Mouse (Mus musculus) adrenal gland, postnatal 10 days (tissue): Measurements from ENCODE around the gene Ccdc65. TPM values are rescaled to one million over a fixed set of nuclear protein-coding genes. Genes with fewer than 3 reads are reported as not detected.

Experiments used
- DNase-seq: peaks from one replicate; pipeline ENCODE4 v3.0.0; 2021; ENCODE audit warnings: mixed read lengths
- long read RNA-seq, 2 experiments: library from polyadenylated mRNA; stranded (forward); transcript quantifications; one replicate each; pipeline ENCODE4 v2.0.0; 2021
- total RNA-seq, 2 experiments: library from RNA; stranded (reverse); gene quantifications; 2 replicates each; pipeline ENCODE4 v1.2.3; 2021

Gene Ccdc65
- under 1 TPM; 0.61 to 0.63 TPM for total RNA-seq
- long read RNA-seq, experiment 1, result 0 reads
- long read RNA-seq, experiment 2, result 0 reads

DNA sequence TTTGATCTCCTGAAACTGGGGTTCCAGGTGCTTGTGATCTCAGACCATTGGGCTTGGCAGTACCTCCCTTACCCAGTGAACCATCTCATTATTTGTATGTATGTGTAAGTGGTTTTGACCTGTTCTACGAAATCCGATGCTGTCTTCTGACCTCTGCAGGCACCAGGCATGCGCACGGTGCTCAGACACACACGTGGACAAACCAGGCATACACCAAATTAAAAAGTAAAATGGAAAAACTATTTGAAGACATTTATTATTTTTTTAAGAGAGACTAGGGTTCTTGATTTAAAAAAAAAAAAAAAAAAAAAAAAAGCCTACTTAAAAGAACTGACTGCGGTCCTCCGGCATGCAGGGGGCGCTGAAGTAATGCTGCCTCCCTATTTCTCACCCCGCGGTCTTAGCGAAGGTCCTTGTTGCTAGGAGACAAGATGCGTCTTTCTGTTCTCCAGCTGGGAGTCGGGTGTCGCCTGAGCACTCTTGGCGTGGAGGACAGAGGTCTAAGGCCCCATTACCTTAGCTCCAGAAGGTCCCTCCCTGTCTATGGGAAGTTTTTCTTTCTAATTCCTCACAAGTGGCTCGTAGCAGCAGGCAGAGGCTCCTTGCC lies at the start of gene Ccdc65:
Ccdc65 (plus strand) TSS at position 442 of the 607 bp plus-strand sequence.
- DNase-seq, result peak; percentile 89

DNA sequence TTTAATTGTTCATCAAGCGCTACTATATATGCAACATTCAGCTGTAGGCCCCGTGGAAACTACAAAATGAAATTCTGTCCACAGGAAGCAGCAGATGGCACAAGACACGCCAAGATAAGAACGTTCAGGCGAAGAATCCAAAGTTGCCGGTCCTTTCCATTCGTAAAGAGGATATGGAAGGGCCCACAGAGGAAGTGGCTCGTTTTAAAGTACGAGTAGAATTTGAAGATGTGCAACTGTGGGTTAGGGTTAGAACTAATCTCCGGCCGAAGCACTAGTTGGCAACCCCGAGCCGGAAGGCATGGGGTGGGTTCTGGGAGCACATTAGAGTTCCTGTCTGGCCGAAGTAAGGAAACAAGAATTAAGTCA lies 45.8 kb upstream of the Ccdc65 start:
- no peak for DNase-seq

DNA sequence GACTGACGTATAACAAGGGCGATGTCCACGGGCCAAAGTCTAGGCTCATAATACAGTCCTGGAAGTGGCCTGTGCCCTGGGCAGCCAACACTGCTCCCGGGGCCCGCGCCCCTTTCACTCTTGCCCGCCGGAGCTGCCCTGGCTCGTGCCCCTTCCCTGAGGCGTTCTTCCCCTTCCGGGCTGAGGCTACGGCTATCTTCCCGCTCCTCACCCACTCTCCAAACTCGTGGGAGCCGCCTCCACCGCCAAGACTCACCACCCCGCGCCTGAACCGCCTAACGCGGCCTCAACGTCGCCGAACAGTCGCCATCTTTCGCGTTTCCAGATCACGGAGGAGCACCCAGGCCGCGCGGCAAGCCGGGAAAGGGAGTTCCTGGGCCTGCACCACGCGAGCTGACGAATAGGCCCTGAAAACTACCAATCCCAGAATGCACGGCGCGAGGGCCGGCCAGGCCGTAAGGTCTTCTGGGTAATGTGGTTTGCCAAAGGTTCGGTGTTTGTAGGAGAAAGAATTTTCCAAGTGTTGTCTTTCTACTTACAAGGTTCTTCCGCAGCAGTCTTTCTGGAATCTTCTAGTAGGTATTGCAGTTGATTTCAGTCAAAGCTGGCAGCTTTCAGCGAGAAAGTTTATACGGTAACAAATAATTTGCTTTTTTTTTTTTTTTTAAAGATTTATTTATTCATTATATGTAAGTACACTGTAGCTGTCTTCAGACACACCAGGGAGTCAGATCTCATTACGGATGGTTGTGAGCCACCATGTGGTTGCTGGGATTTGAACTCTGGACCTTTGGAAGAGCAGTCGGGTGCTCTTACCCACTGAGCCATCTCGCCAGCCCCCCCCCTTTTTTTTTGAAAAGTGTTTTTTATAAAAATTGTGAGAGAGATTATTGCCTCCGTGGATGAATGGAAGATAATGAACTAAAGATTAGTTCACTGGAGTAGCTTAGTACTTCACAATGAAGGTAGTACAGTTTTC lies 45.2 kb upstream of the Ccdc65 start, which contains the start of gene Ddx23:
Ddx23 (minus strand) TSS at position 328 of the 979 bp plus-strand sequence.
- peak; percentile 95 for DNase-seq

DNA sequence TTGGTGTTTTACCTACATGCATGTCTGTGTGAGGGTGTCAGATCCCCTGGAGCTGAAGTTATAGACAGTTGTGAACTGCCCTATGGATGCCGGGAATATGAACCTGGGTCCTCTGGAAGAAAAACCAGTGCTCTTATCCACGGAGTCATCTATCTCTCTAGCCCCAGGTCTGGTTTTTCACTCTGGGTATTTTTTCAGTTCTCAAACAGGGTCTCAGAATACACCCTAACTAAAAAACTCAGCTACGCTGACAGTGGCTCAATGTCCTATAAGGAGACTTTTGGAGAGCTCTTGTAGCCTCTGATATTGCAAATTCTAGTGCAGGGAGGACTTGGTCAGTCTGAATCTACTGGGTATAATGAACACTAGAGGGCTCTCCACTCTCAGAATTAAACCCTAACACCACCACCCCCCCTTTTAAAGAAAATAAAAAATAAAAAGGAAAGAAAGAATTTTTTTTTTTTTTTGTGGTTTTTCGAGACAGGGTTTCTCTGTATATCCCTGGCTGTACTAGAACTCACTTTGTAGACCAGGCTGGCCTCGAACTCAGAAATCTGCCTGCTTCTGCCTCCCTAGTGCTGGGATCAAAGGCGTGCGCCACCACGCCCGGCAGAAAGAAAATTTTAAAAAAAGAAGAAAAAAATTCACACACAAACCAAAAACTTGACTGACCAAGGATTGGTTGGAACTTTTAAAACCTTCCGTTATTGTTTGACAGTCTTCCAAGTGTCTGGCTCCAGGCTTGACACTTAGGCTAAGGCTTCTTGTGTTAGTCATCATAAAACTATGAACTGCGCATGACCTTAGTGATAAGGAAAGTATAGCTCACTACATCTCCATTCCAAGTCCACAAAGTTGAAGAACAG lies 43.7 kb upstream of the Ccdc65 start:
- DNase-seq, result no peak

DNA sequence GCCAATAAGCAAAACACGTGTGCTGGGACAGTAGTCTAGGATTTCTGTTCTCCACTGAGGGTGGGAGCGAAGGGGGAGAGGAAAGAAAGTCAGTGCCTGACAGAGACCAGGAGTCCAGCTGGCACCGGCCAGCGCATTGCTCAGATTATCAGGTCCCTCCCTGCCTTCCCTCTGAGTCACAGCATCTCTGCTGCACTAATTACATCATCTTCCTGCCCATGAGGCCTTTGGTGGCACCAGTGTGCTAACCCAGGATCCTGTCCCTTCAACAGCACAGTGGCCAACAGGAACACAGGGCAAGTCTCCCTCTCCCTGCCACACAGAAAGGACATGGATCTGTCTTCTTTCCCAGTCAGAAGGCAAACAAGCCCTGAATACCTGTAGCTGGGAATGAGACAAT lies 35.4 kb upstream of the Ccdc65 start:
- peak; percentile 51 for DNase-seq

DNA sequence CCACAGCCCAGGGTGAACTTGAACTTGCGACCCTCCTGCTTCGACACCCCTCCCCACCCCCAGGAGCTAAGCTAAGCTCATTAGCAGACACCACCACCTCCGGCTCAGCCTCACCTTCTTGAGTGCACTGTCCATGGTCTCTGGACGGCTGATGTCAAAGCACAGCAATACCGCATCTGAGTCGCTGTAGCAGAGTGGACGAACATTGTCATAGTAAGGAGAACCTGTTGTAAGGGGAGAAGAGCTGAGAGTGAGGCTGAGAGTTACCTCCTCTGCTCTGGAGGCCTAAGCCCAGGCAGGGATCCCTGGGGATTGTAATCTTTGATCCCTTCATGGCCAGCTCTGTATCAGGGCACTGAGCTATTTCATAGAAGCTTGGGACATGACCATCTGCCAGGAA lies 34.3 kb upstream of the Ccdc65 start:
- no peak for DNase-seq

DNA sequence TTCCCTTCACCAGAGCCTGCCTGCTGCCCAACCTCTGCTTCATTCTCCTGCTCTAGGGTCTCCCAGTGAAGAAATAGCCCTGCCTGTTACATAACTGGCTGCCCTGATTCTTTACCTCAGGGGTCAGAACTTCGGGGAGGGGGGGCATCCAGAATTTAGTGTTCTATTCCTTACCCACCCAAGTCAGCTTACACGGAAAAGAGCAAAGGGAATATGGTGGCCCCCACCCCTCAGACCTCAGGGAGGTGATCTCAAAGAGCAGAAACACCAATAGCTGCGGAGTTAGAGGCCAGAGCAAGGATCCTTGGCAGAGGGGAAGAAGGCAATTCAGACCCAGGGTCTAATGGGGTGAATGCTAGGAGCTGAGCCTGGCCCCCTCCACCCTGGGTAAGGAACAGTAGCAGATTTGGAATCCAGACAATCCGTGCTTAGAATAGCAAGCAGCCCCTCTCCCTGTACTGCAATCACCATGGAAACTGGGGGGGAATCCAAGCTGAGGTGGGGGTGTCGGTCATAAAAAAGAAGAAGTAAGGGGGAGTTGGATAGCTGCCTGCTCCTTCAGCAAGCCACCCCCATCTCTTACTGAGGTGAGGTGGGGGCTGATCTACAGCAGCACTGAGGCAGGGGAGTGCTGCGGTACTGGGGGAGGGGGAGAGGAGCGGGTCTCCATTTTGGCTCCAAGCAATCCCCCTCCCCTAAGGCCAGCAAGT lies 33.6 kb upstream of the Ccdc65 start:
- no peak for DNase-seq

DNA sequence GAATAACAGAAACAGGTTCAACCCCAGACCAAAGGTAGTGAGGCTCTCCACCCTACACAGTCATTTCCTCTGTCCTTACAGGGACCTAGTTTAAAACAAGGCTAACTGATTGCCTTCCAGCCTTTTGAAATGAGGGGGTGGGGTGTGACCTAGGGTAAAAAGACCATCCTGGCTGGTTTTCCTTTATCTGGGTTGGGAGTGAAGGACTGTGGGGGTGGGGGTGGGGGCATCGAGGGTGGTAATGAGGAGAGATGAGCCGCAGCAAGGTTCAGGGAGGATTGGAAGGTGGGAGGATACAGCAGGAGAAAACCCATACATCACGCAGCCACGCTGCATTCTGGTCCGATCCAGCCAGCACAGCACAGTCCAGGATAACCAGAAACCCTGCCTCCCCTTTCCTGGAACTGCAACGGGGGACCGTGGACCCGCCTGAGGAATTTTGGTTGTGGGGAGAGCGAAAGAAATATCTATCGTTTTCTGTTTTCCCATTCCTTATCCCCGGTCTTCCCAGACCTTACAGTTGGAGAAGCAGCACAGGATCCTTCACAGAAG lies 32.9 kb upstream of the Ccdc65 start:
- DNase-seq, result no peak

DNA sequence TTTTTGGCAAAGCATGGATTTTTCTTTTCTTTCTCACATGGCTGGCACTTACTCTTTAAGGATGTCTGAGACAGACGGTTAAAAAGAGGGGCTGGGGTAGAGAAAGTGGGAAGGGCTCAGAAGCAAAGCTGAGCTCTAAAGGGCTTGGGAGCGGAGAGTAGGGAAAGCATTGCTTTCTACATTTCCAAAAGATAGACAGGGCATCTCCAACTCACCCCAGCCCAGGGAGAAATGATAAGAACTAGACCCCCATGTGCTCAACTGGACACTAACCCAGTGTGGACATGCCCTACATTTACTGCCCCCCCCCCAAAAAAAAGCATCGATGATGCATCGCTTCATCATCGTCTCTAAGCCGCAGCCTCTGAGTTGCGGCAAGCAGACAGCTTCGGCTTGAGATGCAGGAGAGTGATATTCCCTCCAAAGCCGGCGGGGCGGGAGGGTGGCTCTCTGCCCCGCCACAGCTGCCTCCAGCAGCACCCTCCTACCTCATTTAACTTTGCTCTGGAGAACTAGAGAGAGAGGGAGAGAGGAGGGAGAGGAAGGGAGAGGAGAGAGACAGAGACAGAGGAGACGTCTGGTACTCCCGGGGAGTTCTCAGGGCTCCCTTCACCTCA lies 32.3 kb upstream of the Ccdc65 start:
- DNase-seq, result no peak

DNA sequence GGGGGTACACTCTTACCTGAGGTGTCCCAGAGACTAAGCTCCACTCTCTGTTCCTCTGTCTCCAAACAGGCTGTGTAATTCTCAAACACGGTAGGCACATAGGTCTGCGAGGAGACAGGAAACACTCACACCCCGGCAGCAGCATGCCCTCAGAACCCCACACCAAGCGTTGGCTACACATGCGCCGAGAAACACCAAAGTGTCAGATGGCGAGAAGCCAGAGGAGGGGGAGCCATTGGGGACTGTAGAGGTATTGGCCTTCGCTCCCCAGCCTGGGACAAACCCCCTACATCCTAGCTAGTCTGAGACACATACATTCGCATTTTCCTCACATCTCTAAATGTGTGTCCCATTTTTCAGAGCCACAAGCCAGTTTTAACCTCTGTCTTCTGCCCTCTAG lies 31.5 kb upstream of the Ccdc65 start:
- no peak for DNase-seq

DNA sequence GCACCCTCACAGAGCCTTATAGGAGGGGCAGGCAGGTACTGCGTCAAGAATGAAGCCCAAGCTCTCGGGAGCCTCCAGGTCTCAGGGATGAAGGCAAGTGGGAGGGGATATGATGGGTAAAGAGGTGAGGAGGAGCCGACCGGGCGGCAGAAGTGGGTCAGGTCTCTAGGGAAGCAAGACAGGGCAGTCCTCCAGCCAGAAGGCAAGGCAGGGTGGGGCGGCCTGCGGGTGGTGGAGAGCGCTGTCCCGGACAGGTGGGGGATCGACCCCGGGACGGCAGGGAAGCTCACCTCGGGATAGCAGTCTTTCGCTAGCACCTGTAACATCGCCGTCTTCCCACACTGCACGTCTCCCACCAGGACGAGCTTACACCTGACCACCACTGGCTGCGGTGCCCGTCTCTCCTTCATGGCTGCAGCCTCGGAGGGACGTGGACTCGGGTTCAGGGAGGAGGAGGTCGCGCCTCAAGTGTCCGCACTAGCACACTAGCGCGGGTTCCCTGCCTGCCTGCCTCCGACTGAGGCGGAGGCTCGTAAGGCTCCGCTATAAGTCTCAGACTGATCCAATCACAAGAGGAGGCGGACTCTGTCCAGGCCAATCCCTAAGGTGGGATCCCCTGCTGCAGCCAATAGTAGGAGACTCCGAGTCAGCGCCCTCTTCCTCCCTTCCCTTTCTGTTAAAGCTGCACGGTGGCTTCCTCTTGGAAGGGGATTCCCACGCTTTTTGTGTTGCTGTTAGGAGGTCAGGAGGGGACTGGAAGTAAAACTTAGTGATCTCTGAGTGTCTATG lies 30.9 kb upstream of the Ccdc65 start, which contains the start of gene Rnd1:
Rnd1 (minus strand) TSS at position 522 of the 789 bp plus-strand sequence.
- peak; percentile 89 for DNase-seq

DNA sequence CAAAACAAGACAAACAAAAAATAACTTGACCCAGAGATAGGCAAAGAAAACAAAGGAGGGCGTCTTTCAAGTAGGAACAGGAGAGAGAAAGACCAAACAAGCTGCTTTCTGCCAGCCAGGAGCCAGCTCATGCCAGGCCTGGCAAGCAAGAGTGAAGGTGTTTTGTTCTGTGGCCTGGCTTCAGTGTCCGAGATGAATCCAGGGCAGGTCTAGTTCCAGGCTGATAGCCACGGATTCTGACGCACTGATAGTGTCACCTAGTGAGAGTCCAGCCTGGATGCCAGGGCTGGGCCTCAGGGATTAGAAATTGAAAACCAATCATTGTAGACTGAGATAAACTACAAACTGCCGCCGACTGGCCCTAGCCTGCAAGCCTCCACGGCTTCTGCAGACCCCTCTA lies 30.0 kb upstream of the Ccdc65 start:
- DNase-seq, result no peak

DNA sequence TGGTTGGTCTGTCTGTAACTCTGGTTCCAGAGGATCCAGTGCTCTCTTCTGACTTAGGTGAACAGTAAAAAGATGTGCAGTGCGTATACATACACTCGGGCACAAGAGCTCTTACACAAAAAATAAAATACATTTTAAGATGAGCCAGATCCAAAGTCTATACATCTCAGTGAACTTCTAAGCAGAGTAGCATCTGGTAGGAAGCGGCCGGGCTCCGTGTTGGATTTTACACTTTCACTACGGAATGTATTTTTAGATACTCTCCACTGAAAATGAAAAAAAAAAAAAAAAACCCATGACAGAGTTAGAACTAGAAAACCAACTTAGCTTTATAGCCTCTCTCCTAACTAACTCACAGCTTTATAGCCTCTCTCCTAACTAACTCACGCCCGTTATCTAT lies 27.3 kb upstream of the Ccdc65 start:
- no peak for DNase-seq

DNA sequence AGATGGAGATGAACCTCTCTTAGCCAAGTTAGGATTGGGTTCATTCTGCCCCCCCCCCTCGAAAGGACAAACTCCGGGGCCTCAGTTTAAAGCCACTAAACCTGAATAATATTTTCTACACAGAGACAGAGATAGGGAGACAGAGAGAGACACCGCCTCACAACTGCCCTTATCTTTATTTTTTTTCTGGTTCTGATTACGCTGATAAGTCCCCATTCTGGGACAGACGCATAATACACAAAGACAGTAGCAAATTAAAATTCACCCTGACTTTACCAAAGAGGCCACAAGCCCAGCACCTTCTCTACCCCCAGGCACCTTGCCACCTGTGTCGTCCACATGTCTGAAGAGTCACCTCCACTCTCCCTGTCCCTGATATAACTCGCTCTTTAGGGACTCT lies 26.4 kb upstream of the Ccdc65 start:
- no peak for DNase-seq

DNA sequence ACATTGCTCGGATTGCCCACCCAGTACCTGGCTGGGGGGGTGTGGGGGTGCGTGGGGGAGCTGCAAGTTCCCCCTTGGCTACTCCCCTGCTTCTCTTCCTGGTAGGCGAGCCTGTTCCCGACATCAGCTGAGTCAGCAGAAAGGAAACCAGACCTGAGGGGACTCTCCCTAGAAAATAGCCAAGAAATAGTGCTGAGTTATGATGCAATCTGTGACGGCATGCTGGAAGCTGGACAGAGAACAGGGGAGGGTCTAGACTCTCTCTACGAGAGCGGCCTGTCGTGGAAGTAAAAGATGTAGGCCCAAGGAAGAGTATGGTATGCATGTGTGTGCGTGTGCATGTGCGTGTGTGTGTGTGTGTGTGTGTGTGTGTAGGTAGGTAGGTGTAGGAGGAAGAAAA lies 24.8 kb upstream of the Ccdc65 start:
- peak; percentile 11 for DNase-seq

DNA sequence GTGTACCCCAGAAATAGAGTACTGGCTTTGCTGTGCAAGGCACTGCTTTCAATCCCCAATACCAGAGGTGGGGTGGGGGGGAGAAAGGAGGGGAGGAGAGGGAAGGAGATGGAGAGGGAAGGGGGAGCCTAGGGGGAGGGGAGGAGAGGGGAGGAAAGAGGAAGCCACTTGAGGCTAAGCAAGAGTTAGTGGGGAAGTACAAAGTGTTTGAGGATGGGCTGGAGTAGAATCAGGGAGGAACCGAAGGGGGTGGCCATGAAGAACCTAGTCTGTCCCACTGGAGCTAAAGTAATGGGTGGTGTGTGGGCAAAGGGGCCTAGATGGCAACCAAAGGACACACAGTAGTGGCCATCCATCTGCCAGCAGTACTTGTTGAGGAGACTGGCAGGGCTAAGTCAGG lies 24.3 kb upstream of the Ccdc65 start:
- DNase-seq, result no peak

DNA sequence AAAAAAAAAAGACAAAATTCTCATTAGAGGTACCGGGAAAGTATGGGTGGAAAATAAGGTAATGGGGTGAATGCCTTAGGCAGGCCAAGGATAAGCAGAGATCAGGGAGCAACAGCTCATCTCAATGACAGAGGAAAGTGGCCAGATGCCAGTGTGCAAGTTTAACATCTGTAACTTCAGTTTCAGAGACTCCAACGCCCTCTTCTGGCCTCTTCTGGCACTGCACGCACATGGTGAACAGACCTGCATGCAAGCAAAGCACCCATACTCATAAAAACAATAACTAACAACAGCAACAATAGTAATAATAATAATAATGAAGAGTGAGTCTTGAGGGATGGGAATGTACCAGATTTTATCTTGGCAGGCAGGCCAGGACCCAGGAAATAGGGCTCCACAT lies 22.1 kb upstream of the Ccdc65 start:
- no peak for DNase-seq

DNA sequence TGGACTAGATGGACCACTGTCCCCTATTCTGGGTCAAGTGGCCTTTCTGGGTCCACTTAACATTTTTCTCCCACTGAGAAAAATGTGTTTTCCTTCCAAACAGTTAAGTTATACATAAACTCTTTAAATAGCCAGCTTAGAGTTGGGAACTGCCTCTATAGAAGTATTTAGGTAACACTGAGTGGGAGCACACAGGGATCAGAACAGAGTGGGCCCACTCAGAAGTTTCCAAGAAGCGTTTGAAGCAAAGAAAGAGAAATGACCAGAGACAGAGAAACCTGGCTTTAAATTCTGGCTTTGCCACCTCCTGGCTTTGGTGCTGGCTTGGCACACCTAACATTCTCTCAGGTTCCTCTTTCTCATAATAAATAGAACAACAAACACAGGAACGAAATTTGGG lies 18.3 kb upstream of the Ccdc65 start:
- DNase-seq, result no peak

DNA sequence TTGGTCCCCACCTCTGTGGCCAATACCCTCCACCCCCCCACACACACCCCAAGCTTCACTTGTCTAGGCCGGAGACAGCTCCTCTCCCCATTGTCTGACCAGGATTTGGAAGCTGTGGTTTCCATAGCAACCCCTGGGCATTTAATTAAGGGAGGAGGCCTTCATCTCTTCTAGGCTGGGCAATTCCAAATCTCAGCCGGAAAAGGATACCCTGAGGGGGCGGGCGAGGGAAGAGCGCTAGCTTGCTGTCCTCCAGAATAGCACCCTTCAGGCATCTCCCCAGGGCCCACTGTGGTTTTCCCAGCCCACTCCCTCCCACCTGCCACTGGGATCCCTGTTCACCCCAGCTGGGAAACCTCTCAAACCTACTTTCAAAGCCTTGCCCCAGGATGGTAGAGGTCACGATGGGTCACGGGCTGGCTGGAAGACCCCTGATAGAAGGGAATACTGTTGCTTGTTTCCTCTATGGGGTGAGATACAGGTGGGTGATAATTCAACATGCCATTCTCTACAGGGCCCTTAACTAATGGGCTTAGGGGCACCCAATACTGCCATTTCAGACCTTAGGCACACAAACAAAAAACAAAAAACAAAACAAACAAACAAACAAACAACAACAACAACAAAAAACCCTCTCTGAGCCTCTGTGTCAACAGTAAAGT lies 16.4 kb upstream of the Ccdc65 start:
- DNase-seq, result no peak
